Mouse (Mus musculus) lung, embryonic 16.5 days (tissue): ENCODE measurements around the gene Hoxb9. TPM values are rescaled to one million over a fixed set of nuclear protein-coding genes. Genes with fewer than 3 reads are reported as not detected.

ENCODE experiments used
- ATAC-seq: fragments of 200-750 bp; cut with Nextera tagmentation; 2 replicates; pipeline ENCODE4 v1.8.0; 2017; ENCODE audit warnings: low read depth, mild to moderate bottlenecking, moderate library complexity
- H3K27ac ChIP-seq: fragments of 300-500 bp; sonication (generic); 2 replicates; pipeline ENCODE4 v1.5.1; 2014; ENCODE audit warnings: mild to moderate bottlenecking, control low read depth, low read length
- H3K27me3 ChIP-seq: fragments of 300-500 bp; sonication (generic); 2 replicates; pipeline ENCODE4 v1.6.1; 2014; ENCODE audit warnings: low read depth, low read length, mixed read lengths; ENCODE audit not compliant: control insufficient read depth, insufficient read depth
- H3K36me3 ChIP-seq: fragments of 300-500 bp; sonication (generic); 2 replicates; pipeline ENCODE4 v1.6.1; 2014; ENCODE audit warnings: low read length; ENCODE audit not compliant: control insufficient read depth, insufficient read depth
- H3K4me1 ChIP-seq: fragments of 300-500 bp; sonication (generic); replicated peaks from 2 replicates; pipeline ENCODE4 v1.6.1; 2014; ENCODE audit warnings: low read length, mixed read lengths; ENCODE audit not compliant: control insufficient read depth, insufficient read depth
- H3K4me2 ChIP-seq: fragments of 300-500 bp; sonication (generic); 2 replicates; pipeline ENCODE4 v1.6.1; 2014; ENCODE audit warnings: low read depth, low read length, control low read depth
- H3K4me3 ChIP-seq: fragments of 300-500 bp; sonication (generic); 2 replicates; pipeline ENCODE4 v1.5.1; 2014; ENCODE audit warnings: mild to moderate bottlenecking, low read length, control low read depth
- H3K9ac ChIP-seq: fragments of 300-500 bp; sonication (generic); 2 replicates; pipeline ENCODE4 v1.6.1; 2014; ENCODE audit warnings: low read length, control low read depth
- H3K9me3 ChIP-seq: fragments of 300-500 bp; sonication (generic); 2 replicates; pipeline ENCODE4 v1.6.1; 2016; ENCODE audit warnings: low read length; ENCODE audit not compliant: control insufficient read depth
- WGBS: fragments of 180-500 bp; shearing (Covaris S2); extraction: QIAGEN DNeasy Blood & Tissue Kit; methylation state at CpG from one replicate; pipeline ENCODE4 v1.1.7; 2014; 5-methylcytosine and 5-hydroxymethylcytosine counted together
- polyA plus RNA-seq: library from polyadenylated mRNA; unstranded; fragments of >200 nt; fragmentation: Nextera tagmentation; extraction: Ambion mirVana; gene quantifications from 2 replicates; pipeline ENCODE4 v1.2.1, GENCODE M21; 2015

The Hoxb9 gene
- 0.28 and 0.30 TPM in 2 replicates for polyA plus RNA-seq

DNA sequence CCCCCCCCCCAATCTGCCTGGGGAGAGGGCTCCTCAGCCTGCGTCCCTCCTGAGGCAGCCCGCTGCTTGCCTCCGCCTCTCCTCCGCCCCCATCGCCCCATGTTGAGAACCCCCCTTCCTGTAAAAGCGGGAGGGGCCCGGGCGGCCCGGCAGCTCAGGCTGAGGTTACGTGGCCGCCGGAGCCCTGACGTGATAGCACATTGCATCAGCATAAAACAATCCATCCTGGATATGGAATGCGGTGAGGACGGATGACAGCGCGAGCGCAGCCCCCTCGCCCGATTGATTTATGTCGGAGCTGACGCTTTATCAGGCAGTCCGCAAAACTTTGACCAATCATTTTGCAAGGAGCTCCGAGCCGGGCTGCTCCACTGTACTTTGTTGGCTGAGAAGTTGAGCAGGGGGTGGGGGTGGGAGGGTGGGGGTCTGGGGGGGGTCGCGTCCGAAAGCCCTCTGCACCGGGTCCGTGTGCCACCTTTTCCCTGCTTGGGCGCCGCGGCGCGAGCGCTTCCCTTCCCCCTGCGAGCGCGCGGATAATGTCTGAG, at the start of gene Hoxb9:
Hoxb9 (plus strand) TSS at position 462 of the 545 bp plus-strand sequence.
- Histone ChIP-seq H3K27me3 (peaks cover 94% of the 10 kb centered on the region), H3K4me3 (peak within 1 kb of the TSS; percentile 41), H3K36me3 (no peaks in the 10 kb centered on the region), H3K9ac (no peak within 1 kb of the TSS), H3K4me1 (peaks cover 19% of the 10 kb centered on the region), H3K4me2 (peak within 1 kb of the TSS; percentile 57), H3K27ac (no peak within 1 kb of the TSS), H3K9me3 (no peaks in the 10 kb centered on the region)
- under 1% methylated on average over 39 of the region's 40 CpGs for WGBS
- 0 out of 2 replicates have a peak, but pooled peaks have one; percentile 20 for ATAC-seq

DNA sequence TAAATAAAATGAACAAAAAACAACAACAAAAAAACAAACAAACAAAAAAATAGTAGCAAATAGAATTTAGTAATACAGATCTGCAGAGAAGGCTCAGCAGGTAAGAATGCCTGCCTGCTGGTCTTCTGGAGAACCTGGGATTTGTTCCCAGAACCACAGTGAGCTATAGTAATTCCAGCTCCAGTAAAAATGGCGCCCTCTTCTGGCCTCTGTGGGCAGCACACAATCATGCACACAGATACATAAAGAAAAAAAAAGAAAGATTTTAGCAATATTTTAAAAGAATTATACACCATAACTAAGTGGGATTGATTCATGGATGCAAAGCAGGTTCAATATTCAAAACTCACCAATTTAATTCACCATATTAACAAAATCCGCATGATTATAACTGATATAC, 47.4 kb upstream of the Hoxb9 start:
- Histone ChIP-seq H3K27me3 (no peaks in the 10 kb centered on the region; the same call in 1 of the 2 replicates), H3K9ac (no peak overlapping the region), H3K9me3 (0 out of 2 replicates have a peak, but pooled peaks cover 3% of the 10 kb centered on the region), H3K36me3 (no peaks in the 10 kb centered on the region), H3K4me3 (no peak overlapping the region), H3K27ac (no peak overlapping the region), H3K4me2 (no peak overlapping the region), H3K4me1 (no peaks in the 10 kb centered on the region)
- 43% methylated on average over 2 of the region's 2 CpGs for WGBS
- ATAC-seq = no peak

DNA sequence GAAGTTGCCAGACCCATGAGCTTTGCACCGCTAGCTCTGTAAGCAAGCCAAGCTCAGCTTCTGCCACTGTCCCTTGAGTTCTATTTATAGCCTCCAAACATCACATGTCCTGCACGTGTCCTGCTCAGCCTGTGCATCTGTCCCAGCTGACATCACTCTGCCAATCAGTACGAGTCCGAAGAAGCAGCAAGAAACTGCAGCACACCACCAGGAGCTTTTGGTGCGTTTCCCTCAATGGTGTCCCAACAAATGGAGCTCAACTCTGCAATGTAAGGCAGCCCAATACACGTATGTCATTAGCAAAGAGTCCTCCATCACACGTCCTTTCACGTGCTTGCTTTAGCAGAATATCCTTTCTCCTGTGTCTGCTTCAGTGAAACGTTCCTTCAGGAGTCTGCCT, 43.6 kb upstream of the Hoxb9 start:
- Histone ChIP-seq H3K9ac (no peak overlapping the region), H3K36me3 (no peaks in the 10 kb centered on the region), H3K27me3 (no peaks in the 10 kb centered on the region; the same call in 1 of the 2 replicates), H3K4me2 (no peak overlapping the region), H3K9me3 (no peaks in the 10 kb centered on the region), H3K4me1 (no peaks in the 10 kb centered on the region), H3K4me3 (no peak overlapping the region), H3K27ac (no peak overlapping the region)
- no peak for ATAC-seq
- WGBS = 65% methylated on average over 9 of the region's 9 CpGs

DNA sequence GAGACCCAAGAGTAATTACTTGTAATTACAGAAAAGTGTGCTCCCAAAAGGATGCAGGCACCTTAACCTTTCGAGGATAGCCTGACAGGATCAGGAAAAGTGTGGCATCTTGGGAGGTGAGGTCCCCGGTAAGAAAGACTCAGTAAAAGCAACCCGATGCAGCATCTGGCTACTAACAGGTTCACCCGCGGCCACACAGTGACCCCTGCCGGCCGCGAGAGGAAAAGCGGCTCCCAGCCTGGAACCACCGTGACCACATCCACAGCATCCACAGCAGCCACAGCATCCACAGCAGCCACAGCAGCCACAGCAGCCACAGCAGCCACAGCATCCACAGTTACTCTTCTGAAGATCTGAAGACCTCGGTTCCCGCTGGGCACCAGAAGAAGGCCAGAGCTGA, 36.4 kb upstream of the Hoxb9 start:
- Histone ChIP-seq H3K9ac (no peak overlapping the region), H3K9me3 (no peaks in the 10 kb centered on the region), H3K36me3 (no peaks in the 10 kb centered on the region), H3K27me3 (peaks cover 19% of the 10 kb centered on the region), H3K27ac (no peak overlapping the region), H3K4me1 (no peaks in the 10 kb centered on the region), H3K4me2 (no peak overlapping the region), H3K4me3 (no peak overlapping the region)
- 1% methylated on average over 12 of the region's 12 CpGs for WGBS
- no peak for ATAC-seq

DNA sequence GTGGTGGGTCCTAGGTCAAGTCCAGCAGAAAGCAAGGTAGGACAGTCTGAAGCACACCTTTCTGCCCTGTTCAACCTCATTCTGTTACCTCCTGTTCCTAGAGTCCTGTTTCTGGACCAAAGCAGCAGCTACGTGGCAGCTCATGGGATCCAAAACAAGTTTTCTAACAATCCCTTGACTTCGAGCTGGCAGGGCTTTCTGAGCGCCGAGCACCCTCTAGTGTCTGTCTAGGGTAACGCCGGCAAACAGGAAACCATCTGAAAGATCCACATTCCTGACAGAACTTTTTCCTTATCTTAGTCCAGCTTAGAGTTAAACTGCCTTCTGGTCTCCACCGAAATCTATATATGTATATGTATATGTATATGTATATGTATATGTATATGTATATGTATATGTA, 31.0 kb upstream of the Hoxb9 start:
- no peak for ATAC-seq
- H3K36me3 ChIP-seq = no peaks in the 10 kb centered on the region
- H3K27me3 ChIP-seq = peaks cover 13% of the 10 kb centered on the region
- WGBS = 1% methylated on average over 7 of the region's 7 CpGs
- H3K9me3 ChIP-seq = no peaks in the 10 kb centered on the region
- no peaks in the 10 kb centered on the region for H3K4me1 ChIP-seq
- H3K9ac ChIP-seq = no peak overlapping the region
- no peak overlapping the region for H3K4me3 ChIP-seq
- no peak overlapping the region for H3K4me2 ChIP-seq
- no peak overlapping the region for H3K27ac ChIP-seq

DNA sequence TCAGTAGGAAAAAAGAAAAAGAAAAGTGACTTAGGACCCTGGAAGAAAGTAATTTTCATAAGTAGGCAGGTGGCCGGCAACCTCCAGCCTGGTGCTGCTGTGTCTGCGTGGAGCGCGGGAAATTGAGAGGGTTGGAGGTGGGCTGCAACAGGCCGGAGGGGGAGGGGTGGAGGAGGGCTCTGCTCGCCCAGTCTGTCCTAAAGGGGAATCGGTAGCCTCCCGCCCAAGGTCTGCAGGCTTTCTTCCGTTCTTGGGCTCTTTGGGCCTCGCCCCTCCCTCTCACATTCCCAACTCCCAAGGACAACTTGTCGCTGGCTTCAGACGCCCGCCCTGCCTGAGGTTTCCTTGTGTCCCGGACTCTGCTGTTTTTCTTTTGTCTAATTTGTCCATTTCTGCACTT, 20.4 kb upstream of the Hoxb9 start:
- 2% methylated on average over 14 of the region's 14 CpGs for WGBS
- H3K27me3 ChIP-seq = peaks cover 69% of the 10 kb centered on the region
- no peak for ATAC-seq
- no peaks in the 10 kb centered on the region for H3K4me1 ChIP-seq
- no peak overlapping the region for H3K4me3 ChIP-seq
- H3K9me3 ChIP-seq = no peaks in the 10 kb centered on the region
- H3K4me2 ChIP-seq = no peak overlapping the region
- H3K36me3 ChIP-seq = no peaks in the 10 kb centered on the region
- H3K27ac ChIP-seq = no peak overlapping the region
- no peak overlapping the region for H3K9ac ChIP-seq

DNA sequence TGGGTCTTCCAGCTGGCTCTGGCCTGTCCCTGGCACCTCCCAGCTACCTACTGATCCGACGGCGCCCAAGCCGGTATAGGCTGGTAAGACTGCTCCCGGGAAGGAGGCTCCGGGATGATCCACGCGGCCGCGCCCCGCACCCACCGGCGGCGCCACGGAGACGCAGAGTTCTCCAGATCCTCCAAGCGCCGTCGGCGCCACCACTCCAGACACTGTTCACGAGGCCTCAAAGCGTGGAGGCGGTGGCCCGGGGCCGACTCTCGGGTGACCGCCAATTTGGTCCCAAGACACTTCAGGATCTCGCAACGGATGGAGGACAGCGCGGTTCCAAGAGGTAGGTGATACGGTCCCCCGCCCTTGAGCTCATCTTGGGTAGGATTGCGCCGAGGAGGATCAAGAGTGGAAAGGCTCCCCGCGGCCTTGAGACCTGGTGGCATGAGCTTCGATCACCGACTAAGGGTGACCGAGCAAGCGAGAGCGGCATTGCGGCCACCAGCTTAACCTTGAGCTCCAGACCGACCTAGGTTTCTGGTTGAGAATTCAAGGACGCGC, 19.7 kb upstream of the Hoxb9 start:
- H3K27me3 ChIP-seq = peaks cover 75% of the 10 kb centered on the region

DNA sequence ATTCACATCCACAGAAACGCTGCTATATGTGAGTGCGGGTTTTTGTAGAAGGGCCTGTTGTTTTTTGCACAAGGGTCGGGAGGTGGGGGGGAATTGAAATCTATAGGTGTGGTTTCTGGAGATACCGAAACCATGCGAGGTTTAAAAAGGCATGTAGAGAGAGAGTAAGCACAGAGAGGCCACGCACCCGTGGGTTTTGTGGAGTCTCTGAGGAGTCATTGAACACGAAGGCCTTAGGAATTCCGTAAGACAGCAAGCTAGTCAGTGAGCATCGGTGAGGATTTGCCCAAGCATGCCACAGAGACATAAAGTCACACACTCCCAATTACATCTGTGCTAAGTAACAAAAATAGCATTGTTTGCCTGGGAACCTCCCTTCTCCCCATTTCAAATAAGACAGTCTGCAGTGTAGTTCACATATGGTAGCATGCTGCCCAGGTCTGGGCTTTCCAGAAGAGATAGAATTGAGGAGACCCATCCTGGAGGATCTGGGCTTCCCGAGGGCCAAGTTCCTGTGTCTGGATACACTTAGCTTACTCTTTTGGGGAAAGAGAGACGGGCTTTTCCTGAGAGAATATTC, 18.6 kb upstream of the Hoxb9 start:
- no peak overlapping the region for H3K4me2 ChIP-seq
- no peak overlapping the region for H3K9ac ChIP-seq
- ATAC-seq = no peak
- H3K9me3 ChIP-seq = no peaks in the 10 kb centered on the region
- H3K27ac ChIP-seq = no peak overlapping the region
- H3K27me3 ChIP-seq = peaks cover 83% of the 10 kb centered on the region
- H3K36me3 ChIP-seq = no peaks in the 10 kb centered on the region
- H3K4me1 ChIP-seq = no peaks in the 10 kb centered on the region
- H3K4me3 ChIP-seq = peak overlapping the region; percentile 33; the same call in 1 of the 2 replicates
- WGBS = 7% methylated on average over 12 of the region's 12 CpGs

More for the DNA sequence above, 19.7 kb upstream of the Hoxb9 start:
- no peaks in the 10 kb centered on the region for H3K36me3 ChIP-seq
- H3K27ac ChIP-seq = no peak overlapping the region
- H3K4me1 ChIP-seq = no peaks in the 10 kb centered on the region
- peak overlapping the region; percentile 33 for H3K4me3 ChIP-seq
- ATAC-seq = no peak
- WGBS = 1% methylated on average over 46 of the region's 46 CpGs
- H3K9ac ChIP-seq = peak overlapping the region; percentile 24; the same call in 1 of the 2 replicates
- H3K9me3 ChIP-seq = no peaks in the 10 kb centered on the region
- H3K4me2 ChIP-seq = 0 out of 2 replicates have a peak overlapping the region, but pooled peaks have one; percentile 11

DNA sequence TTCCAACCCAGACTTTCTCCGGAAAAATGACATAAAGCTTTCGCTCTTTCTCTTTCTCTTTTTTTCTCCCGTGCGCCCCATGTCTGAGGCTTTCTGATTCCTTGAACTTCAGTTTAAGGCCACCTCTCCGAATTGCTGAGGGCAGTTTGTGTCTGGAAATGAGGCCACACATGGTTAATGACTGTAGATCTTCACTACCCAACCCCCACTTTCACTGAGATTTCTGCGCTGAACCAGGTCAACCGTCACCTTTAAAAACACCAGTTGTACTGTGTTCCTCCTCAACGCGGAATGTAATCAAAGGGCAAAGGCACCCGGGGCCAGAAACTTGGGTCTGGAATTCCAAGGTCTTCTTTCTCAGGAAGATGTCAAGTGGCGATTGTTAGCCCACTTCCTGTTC, 17.0 kb upstream of the Hoxb9 start:
- Histone ChIP-seq H3K4me1 (no peaks in the 10 kb centered on the region), H3K27ac (no peak overlapping the region), H3K27me3 (peaks cover 96% of the 10 kb centered on the region), H3K36me3 (no peaks in the 10 kb centered on the region), H3K4me2 (no peak overlapping the region), H3K9ac (no peak overlapping the region), H3K4me3 (no peak overlapping the region), H3K9me3 (no peaks in the 10 kb centered on the region)
- WGBS = under 1% methylated on average over 11 of the region's 11 CpGs
- no peak for ATAC-seq
